Mouse (Mus musculus) ES-Bruce4 (cell line): Measurements from ENCODE around the gene Tmem189. TPM values are rescaled to one million over a fixed set of nuclear protein-coding genes. Genes with fewer than 3 reads are reported as not detected.

ENCODE experiments used
- H3K27ac ChIP-seq: 2 replicates; pipeline ENCODE4 v1.5.1; 2012; ENCODE audit warnings: low read length, inconsistent platforms; ENCODE audit not compliant: insufficient read depth
- H3K27me3 ChIP-seq: 2 replicates; pipeline ENCODE4 v1.6.1; 2012; ENCODE audit warnings: mild to moderate bottlenecking, low read length, inconsistent platforms; ENCODE audit not compliant: control insufficient read depth, poor library complexity, insufficient read depth, severe bottlenecking
- H3K36me3 ChIP-seq: 2 replicates; pipeline ENCODE4 v1.6.1; 2012; ENCODE audit warnings: inconsistent platforms, mild to moderate bottlenecking, low read length, moderate library complexity; ENCODE audit not compliant: control insufficient read depth, poor library complexity, insufficient read depth, severe bottlenecking
- H3K4me1 ChIP-seq: one replicate; pipeline ENCODE4 v1.8.1; 2011; ENCODE audit warnings: low read length; ENCODE audit not compliant: control insufficient read depth, insufficient read depth
- H3K4me3 ChIP-seq: 2 replicates; pipeline ENCODE4 v1.5.1; 2011; ENCODE audit warnings: low read depth, mild to moderate bottlenecking, low read length
- H3K9ac ChIP-seq: 2 replicates; pipeline ENCODE4 v1.6.1; 2012; ENCODE audit warnings: low read depth, mild to moderate bottlenecking, inconsistent platforms; ENCODE audit not compliant: poor library complexity, severe bottlenecking
- H3K9me3 ChIP-seq: replicated peaks from 2 replicates; pipeline ENCODE4 v1.6.1; 2012; ENCODE audit warnings: mild to moderate bottlenecking, low read length, inconsistent platforms; ENCODE audit not compliant: control insufficient read depth, poor library complexity, insufficient read depth, severe bottlenecking
- CTCF ChIP-seq: IDR thresholded peaks from one replicate; pipeline ENCODE4 v1.8.1; 2011; ENCODE audit warnings: low read depth, low read length
- EP300 ChIP-seq: IDR thresholded peaks from 2 replicates; pipeline ENCODE4 v1.6.1; 2011; ENCODE audit warnings: low read depth, low read length; ENCODE audit not compliant: insufficient read depth
- POLR2A ChIP-seq: IDR thresholded peaks from one replicate; pipeline ENCODE4 v1.8.1; 2011; ENCODE audit warnings: low read length; ENCODE audit not compliant: insufficient read depth
- polyA plus RNA-seq: library from polyadenylated mRNA; stranded (reverse); fragments of >200 nt; gene quantifications from 2 replicates; pipeline ENCODE4 v1.2.4, GENCODE M21; 2011; ENCODE audit warnings: low read depth; ENCODE audit not compliant: missing spikeins, insufficient read depth, insufficient read length

The Tmem189 gene
- polyA plus RNA-seq, 1 experiment = 45.6 TPM

DNA sequence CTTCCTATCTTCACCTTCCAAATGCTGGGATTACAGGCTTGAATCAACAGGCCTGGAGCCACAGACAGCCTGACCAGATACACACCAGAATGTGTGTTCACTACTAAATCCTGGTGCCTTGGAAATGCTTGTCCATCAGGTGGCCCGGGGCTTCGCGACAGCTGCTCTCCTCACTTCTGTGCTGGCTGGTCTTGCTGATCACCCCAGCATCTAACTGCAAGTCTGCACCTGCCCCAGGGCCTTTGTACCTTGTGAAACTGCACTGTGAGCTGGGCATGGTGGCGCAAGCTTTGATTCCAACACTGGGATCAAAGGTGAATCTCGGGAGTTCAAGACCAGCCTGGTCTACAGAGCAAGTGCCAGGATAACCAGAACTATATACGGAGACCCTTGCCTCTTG, 47.5 kb downstream of the Tmem189 start:
- no peaks in the 10 kb centered on the region for H3K27me3 ChIP-seq
- no peak overlapping the region for H3K9ac ChIP-seq
- H3K9me3 ChIP-seq = no peaks in the 10 kb centered on the region
- H3K36me3 ChIP-seq = peaks cover 4% of the 10 kb centered on the region
- H3K4me1 ChIP-seq = no peaks in the 10 kb centered on the region
- no peak overlapping the region for H3K4me3 ChIP-seq
- H3K27ac ChIP-seq = no peak overlapping the region
- no peak for TF ChIP-seq EP300
- TF ChIP-seq CTCF = no peak
- TF ChIP-seq POLR2A = no peak

GRCm38 (mm10) chr2:167641337-167641736, 48.3 kb downstream of the Tmem189 start:
- Histone ChIP-seq H3K9me3 (no peaks in the 10 kb centered on the region), H3K36me3 (peaks cover 4% of the 10 kb centered on the region), H3K27me3 (no peaks in the 10 kb centered on the region), H3K4me3 (no peak overlapping the region), H3K9ac (no peak overlapping the region), H3K27ac (no peak overlapping the region), H3K4me1 (no peaks in the 10 kb centered on the region)
- TF ChIP-seq POLR2A = no peak
- TF ChIP-seq CTCF = peak; percentile 90

DNA sequence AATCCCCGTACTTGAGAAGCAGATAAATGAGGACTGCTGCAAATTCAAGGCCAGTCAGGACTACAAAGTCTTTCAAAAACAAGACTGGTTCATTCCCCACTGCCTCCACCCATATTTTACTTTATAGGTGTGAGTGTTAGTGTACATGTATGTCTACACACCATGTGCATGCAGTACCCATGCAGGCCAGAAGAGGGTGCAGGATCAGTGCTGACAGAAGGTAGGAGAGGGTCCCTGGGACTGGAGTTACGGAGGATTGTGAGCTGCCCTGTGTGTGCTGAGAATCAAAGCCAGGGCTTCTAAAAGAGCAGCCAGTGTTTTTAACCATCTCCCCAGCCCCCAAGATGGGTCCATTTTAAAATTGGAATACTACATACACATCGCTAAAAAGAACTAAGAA, 49.3 kb downstream of the Tmem189 start:
- TF ChIP-seq EP300 (no peak), CTCF (peak; percentile 64)

GRCm38 (mm10) chr2:167634865-167635512, 54.6 kb downstream of the Tmem189 start:
- Histone ChIP-seq H3K9me3 (no peaks in the 10 kb centered on the region), H3K36me3 (no peaks in the 10 kb centered on the region), H3K27ac (no peak overlapping the region), H3K4me3 (no peak overlapping the region), H3K4me1 (peaks cover 6% of the 10 kb centered on the region), H3K27me3 (no peaks in the 10 kb centered on the region), H3K9ac (no peak overlapping the region)
- TF ChIP-seq EP300 (no peak), POLR2A (no peak), CTCF (no peak)

More for the DNA sequence above, 49.3 kb downstream of the Tmem189 start:
- Histone ChIP-seq H3K36me3 (peaks cover 4% of the 10 kb centered on the region), H3K9me3 (no peaks in the 10 kb centered on the region), H3K27ac (no peak overlapping the region), H3K4me3 (no peak overlapping the region), H3K9ac (no peak overlapping the region), H3K4me1 (no peaks in the 10 kb centered on the region), H3K27me3 (no peaks in the 10 kb centered on the region)

DNA sequence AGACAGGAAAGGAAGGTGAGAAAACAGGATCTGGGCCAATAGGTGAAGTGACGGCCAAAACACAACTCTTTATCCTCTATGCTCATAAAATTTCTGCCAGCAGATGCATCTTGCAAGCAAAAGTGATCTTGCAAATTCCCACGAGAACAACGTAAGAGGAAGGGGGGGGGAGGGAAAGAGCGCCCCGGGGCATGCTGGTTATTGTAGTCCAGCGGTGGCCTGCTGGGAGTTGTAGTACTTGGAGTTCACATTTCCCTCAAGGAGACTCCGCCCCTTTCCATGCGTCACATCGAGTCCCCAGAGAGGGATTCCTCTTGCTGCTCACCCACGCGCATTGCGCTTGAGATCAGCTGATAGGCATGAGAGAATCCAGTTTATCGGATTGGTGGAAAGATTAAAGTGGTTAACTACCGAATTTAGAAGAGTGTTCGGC, 55.3 kb downstream of the Tmem189 start:
- Histone ChIP-seq H3K4me1 (peaks cover 8% of the 10 kb centered on the region), H3K4me3 (peak overlapping the region; percentile 45), H3K27ac (no peak overlapping the region), H3K9me3 (no peaks in the 10 kb centered on the region), H3K27me3 (no peaks in the 10 kb centered on the region), H3K9ac (peak overlapping the region; percentile 79), H3K36me3 (no peaks in the 10 kb centered on the region)
- TF ChIP-seq CTCF (no peak), POLR2A (no peak), EP300 (no peak)

GRCm38 (mm10) chr2:167633537-167633872, 56.1 kb downstream of the Tmem189 start:
- Histone ChIP-seq H3K4me3 (no peak overlapping the region), H3K9ac (peak overlapping the region; percentile 79; the same call in 1 of the 2 replicates), H3K27ac (no peak overlapping the region), H3K36me3 (peaks cover 2% of the 10 kb centered on the region; the same call in 1 of the 2 replicates), H3K27me3 (no peaks in the 10 kb centered on the region), H3K4me1 (peaks cover 8% of the 10 kb centered on the region), H3K9me3 (no peaks in the 10 kb centered on the region)
- no peak for TF ChIP-seq POLR2A
- TF ChIP-seq CTCF = no peak
- no peak for TF ChIP-seq EP300
